Mouse (Mus musculus) cerebellum, adult 11 months (tissue): Measurements from ENCODE around the gene St6galnac1.
"Not testable (repeated sequence)": the region's sequence is repeated elsewhere in the genome, so short reads cannot be mapped to it uniquely, and the experiment has no call there.

Experiments
- DNase-seq: peaks from one replicate; pipeline ENCODE4 v3.0.0; 2022

St6galnac1 gene

DNA sequence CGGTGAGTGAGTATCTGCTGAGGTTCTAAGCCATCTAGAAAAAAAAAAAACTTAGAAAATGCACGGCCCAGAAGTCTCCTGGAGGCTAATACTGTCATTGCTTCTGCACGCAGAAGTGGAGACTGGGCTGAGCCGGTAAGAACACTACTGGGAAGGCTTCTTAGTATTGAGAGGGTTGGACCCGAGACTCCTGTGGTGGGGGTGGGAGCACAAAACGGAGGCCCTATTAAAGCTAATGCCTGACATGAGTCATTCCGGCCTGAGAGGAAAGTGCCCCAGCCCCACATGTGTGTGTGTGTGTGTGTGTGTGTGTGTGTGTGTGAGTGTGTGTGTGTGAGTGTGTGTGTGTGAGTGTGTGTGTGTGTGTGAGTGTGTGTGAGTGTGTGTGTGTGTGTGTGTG, 31.8 kb upstream of the St6galnac1 start:
- DNase-seq: no peak

DNA sequence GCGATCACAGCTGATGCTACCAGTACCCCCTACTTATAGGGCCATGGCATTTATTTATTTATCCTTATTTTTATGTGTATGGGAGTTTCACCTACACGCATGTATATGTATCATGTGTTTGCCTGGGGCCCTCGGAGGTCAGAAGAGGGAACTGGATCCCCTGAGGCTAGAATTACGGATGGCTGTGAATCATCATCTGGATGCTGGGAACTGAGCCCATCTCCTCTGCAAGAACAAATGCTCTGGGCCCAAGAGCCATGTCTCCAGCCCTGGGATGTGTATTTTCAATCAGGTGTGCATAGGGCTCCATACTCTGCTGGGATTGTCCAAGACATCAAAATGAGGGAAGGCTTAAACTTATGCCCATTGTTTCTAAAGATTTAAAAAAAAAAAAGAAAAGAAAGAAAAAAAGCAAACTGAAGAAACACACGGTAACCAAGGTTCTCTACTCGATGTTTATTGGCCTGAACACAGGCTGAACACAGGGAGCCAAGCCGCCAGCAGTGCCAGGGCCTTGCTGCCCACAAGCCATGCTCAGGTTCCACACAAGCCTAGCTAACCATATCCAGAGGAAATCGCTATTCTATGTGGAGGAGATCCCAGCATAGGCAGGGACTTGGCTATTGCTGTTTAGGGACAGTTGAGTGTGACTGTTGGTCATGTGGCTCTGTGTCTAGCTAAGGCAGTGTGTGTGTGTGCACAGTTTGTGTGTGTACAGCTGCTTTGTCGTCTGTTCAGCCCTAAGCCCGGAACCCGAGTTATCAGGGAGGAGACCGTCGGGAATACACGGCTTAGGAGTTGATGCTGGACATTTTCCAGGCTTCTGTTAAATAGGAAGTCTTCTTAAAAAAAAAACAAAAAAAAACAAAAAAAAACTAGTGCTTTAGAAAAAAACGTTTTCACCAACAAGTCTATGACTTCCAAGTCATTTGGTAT, 31.1 kb upstream of the St6galnac1 start:
- DNase-seq: no peak

DNA sequence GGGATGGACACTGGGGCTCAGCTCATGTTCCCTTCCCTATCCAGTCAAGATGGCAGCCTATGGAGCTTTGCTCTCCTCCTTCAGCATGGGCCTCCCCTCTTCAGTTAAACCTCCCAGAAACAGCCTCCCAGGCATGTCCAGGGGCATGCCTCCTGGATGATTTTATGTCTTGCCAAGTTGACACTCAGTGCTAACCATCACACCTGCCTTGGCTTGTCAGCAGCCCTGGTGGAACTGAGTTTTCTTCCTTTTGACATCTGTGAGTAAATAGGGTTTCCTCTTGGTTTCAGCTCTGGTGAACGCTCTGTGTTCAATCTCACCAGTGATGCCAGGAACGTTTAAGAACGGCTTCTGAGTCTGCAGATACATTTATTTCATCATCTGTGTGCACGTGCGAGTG, 27.4 kb upstream of the St6galnac1 start:
- no peak for DNase-seq

DNA sequence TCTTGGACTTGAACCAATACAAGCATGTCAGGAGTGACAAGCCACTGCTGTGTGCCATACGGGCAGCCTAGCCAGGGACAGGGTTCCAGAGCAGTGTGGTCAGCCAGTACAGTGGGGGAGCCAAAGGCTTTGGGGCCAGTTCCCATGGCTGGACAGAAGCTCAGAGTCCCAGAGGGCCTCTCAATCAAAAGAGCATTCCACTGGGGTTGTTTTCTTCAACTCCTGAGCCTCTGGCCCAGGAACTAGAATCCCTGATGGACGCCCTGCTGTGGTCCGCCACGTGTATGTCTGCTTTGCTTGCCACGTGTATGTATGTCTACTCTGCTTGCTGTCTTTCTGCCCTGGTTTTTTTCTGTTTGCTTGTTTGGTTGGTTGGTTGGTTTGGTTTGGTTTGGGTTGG, 25.8 kb upstream of the St6galnac1 start:
- no peak for DNase-seq

DNA sequence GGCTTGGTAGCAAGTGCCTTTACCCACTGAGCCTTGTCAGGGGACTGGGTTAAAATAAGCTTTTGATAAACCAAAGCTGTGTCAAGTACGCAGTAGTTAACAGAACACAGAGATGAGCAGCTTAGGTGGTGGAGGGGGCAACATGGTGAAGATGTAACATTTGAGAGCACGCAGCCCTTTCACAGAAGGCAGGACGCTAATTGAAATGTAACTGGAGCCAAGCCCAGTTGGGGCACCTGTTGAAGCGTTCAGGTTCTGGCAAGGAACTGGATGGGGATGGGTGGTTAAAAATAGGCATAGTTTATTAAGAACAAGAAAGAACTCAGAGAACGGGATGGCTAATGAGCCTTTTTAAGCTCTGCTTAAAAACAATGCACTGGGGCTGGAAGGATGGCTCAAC, 24.1 kb upstream of the St6galnac1 start:
- DNase-seq: no peak

DNA sequence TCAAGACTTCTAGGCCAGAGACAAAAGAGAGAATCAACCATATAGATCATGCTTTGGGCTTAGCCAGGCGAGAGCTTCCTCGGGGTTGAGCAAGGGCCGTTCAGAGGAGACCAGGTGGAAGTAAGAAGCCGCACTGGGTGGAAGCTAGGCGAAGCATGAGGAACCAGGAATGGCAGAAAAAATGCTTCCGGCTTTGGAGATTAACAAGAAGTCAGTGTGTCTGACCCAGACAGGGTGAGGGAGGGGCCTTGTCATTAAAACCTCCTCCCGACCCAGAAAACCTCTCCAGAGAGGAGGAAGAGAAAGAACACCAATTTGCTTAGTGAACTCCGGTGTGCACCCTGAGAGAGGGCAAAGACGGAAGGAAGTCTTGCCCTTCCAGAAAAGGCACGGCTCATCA, 8.9 kb upstream of the St6galnac1 start:
- no peak for DNase-seq

DNA sequence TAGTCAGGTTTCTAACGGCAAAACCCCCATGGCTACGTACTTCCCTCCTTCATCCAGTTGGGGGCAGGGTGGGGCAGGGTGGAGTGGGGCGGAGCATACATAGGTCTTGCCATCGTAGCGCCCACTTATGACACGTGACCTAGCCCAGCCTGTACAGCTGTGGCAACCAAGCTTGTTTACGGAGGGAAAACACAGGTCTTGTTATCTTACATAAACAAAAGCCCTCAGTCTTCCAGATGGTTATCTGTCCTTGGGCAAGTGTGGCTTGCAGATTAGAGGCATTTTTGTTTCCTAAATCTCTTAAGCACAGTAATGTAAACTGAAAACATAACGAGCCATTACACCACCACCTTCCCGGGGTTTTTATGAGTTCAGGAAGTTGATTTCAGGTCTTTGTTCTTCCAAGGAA, 7.4 kb upstream of the St6galnac1 start:
- DNase-seq: no peak

DNA sequence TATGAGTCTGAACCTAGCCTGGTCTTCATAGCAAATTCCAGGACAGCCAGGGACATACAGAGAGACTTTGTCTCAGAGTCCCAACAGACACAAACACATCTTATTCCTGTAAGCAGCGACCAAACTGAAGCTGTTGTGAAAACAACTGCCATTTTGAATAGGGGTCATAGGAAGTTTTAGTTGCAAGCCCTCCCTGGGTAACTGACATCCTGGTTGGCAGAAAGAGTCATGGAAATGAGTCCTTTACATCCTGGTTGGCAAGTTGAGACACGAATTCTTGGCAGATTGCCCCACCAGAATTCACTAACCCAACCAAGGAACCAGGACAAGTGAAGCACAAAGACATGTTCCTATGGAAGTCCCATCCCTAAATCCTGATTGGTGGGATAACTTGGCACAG, 2.1 kb downstream of the St6galnac1 start:
- no peak for DNase-seq

DNA sequence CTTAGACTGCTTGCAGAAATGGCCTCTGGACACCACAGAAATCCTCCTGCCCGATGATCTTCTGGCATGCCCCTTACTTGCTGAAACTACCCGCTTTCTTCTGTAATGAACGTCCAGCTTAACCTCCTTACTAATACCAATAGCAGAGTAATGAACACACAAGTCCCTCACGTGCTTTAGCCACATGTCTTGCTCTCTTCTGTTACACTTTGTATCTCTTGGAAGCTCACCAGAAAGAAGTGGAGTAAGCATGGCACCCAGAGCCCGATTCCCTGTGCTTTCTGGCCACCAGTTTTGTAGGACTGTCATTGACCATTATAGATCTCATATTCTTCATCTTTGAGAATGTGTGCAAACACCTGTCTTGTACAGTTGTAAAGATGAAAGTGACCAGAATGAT, 5.4 kb downstream of the St6galnac1 start:
- no peak for DNase-seq

DNA sequence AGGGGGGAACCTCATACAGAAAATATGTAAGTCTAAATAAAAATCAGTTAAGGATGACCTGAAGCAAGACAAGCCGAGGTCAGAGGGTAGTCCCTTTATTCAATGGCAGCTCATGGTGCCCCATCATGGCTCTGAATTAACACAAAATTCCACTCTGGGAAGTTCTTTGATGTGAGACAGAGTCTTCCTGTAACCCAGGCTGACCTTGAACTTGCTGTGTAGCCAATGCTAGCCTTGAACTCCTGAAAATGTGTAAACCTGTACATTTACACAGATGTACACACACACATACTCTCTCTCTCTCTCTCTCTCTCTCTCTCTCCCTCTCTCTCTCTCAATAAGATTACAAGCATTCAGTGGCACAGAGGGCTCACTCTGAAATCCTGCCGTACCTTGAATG, 10.4 kb downstream of the St6galnac1 start:
- DNase-seq: no peak

DNA sequence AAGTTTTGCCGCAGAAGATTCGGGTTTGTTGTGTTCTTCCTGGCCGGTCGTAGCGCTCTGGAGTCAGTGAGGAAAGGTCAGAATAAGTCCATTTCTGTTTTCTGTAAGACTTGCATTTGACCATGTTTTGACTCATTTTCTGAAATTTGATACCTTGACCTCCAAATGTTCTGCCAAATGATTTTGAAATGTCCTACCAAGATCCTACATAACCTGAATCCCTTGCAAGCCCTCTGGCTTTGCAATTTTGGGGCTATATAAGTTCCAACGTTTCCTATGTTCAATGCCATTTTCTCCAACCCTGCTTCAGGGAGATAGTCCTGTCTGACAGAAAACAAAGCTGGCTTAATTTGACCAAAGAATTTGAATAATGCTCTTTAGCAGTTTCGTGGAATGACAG, 11.0 kb downstream of the St6galnac1 start:
- no peak for DNase-seq

DNA sequence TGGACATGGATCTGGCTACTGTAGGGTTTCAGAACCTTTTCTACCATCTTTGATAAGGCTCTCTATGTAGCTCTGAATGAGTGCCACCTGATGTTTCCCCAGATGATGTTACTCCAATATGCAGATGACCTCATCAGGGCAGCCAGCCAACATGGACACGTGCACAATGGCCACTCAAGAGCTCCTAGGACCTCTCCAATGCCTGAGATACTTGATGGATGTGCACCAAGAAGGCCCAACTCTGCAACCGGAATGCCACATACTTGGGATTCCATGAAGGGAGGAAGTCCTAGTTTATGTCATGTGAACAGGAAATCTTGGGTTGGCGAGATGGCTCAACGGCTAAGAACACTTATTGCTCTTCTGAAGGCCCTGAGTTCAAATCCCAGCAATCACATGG, 20.1 kb downstream of the St6galnac1 start:
- DNase-seq: no peak

DNA sequence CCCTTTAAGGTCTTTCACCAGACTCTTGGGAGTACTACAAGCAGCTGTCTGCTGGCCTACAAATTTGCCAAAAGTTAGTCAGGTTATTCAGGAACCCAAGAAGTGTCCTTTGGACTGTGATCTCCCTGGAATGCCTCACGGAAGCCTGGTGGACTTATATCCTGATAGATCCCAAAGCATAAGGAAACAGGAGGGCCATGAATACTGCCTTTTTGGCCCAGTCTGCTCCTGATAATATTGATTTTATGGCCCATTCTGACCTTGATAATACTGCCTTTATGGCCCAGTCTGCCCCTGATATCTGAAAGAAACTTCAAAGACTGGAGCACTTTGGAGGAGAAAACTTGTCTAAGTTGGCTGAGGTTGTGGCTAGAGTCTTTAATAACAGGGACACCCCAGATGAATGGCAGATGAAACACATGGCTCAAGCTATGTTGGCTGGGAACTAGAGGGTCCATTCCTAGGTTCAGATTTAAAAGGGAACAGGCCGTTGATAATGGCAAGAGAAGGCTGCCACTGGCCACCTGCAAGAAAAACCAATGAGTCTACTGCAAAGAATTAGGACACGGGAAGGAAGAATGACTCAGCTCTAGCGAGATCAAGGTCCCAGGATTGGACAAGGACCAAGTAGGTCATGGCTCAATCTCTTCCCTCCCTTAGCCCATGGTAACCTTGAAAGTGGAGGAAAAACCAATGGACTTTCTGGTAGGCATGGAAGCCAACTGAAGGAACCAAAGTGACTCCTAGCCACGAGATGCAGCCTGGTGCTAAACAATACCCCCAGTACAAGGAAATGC, 21.4 kb downstream of the St6galnac1 start:
- no peak for DNase-seq

DNA sequence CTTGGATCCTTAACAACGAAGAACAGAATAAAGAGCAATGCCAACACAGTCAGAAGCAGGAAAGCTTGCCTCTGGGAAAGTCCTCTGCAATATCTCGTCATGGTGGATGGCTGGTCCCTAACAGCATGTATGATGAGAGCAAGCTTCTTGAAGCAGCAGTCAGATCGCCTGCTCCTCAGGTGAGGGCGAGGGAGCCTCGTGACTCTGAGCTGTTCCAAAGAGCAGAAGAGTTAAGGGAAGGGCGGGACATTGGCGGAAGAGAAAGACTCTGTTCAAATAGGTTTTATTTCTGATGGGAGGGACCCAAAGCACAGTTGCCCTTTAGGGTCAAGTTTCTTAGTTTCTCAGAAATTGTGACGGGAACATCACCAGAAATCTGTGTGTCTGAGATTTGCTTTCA, 25.6 kb downstream of the St6galnac1 start:
- no peak for DNase-seq

DNA sequence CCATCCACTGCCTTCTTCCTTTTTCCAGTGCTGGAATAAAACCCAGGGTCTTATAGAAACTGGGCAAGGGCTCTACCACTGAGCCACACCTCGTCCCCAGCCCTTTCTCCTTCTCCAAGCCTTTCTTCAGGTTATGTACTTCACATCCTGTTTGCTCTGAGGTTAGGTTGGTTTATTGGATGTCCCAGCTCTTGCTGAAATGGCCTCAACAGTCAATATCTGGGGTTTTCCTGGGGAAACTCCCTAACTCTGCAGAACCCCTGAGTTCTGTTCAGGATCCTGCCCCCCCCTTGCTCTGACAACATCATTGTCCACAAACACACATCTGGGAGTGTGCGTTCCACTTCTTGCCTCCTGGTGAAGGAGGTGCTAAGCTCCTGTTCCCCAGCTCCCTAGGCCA, 26.6 kb downstream of the St6galnac1 start:
- DNase-seq: not testable (repeated sequence)

DNA sequence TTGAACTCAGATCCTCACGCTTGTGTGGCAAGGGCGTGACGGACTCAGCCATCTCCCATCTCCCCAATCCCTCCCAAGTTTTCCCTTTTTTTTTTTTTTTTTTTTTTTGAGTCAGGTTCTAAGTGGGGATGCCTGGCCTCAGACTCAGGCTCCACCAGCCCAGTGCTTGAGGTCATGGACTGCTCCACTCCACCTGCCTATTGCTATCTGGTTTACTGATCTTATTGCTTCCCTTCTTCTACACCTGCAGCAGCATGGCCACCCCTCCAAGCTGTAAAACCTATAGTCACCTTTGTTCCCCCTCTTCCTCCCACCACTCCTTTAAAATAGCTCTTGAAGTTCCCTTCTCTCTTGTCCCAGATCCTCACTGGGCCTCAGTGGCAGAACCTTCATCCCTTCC, 28.5 kb downstream of the St6galnac1 start:
- DNase-seq: not testable (repeated sequence)

DNA sequence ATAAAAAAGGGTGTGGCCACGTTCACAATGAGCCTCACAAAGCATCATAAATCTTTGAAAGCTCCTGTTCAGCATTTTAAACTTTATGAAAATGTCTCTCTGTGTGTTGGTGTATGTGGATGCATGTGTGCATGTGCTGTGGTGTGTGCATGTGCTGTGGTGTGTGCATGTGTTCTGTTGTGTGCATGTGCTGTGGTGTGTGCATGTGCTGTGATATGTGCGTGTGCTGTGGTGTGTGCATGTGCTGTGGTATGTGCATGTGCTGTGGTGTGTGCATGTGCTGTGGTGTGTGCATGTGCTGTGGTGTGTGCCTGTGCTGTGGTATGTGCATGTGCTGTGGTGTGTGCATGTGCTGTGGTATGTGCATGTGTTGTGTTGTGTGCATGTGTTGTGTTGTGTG, 29.9 kb downstream of the St6galnac1 start:
- not testable (repeated sequence) for DNase-seq

DNA sequence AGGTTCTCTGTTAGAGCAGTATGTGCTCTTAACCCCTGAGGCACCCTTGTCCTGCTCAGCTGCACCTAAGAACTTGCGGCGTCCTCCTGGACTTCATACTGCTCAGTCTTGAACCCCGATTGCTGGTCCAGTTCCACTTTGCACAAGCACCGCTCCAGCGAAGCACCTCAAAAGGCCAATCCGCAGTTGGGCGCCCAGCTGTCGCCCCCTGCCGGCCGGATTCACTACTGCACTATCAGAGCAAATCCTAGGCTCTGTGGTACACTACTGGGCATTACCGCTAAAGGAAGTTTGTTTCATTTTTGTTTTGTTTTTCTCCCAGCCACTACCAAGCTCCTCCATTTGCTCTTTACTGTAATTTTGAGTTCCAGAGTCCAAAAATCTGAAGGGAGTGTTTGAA, 36.9 kb downstream of the St6galnac1 start:
- DNase-seq: no peak

DNA sequence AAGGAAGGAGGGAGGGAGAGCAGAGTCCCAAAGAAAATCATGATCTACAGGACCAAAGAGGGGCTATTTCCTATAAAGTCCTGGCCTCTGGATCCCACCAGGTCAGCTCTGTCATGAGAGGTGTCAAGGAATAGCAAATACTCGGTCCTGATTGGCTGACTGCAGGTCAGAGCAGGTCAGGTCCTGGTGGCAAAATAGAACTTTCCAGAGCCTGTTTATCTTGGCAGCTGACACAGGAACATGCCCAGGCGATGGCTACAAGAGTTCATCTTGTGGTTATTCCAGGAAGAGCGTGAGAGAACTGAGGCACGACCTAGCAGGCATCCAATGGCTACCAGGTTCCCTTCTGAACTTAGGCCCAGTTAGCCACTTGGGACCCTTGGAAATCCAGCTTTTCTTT, 42.8 kb downstream of the St6galnac1 start:
- DNase-seq: no peak

DNA sequence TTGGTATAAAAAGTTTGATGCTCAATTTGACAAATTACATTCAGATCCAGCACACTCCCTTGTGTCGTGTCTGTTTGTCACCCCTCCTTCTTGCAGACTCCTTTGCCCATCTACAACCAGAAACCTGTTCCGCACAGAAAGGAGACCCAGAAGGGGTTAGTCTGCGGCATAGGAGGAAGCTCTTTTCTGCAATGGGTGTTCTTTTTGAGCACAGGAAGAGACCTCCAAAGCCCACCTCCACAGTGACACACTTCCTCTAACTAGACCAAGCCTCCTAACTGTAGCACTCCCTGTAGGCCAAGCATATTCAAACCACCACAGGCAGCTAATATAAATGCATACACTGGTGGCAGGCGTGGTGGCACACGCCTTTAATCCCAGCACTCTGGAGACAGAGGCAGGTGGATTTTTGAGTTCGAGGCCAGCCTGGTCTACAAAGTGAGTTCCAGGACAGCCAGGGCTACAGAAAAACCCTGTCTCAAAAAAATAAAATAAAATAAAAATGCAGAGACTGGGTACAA, 44.2 kb downstream of the St6galnac1 start:
- not testable (repeated sequence) for DNase-seq

DNA sequence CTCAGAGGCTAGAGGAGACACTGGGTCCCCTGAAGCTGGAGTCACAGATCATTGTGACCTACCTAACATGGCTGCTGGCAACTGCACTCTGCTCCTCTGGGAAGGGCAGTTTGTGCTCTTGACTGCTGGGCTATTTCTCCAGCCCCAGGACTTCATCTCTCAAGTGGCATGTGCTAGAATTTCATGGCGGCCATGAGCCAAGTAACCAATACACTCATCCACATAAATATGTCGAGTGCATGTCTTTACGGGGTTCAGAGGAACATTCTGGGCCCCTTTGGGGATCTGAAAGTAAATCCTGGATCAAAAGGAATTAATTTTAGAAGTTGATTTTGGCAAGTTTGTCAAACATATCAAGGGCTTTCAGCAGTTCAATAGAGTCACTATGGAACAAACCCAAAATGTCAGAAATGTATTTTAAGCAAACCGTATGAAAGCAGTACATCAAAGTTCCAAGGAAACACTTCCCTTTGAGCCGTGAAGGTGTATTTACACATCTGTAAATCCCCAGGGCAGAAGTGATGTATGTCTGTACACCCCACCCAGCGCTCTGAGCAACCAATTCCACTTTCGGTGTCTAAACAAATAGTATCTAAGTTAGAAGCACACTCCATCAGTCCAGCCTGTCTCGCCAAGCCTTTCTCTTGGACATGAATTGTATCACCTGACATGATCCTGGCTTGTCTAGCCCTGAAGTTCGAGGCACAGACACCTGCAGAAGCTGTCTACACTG, 45.9 kb downstream of the St6galnac1 start:
- DNase-seq: no peak

DNA sequence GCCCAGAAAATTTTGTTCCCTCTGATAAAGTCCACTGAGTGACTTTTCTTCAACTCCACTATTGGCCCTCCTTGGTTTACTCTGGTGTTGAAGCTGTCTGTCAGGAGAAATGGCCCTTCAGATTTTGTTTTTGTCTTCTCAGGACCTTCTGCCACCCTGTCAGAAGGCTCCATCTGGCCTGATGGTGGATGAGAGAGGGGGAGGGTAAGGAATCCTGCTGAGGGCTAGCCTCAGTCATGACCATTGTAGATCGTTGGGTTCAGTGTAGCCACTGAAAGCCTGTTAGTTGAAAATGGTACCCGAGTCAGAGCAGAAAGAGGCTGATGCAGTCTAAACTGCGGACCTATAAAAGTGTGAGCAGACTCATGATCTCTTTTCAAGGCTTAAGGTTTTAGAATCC, 49.2 kb downstream of the St6galnac1 start:
- DNase-seq: no peak
